Mouse (Mus musculus) hematopoietic stem cell, adult 5-6 weeks (primary cell): Measurements from ENCODE around the gene Gm11034. TPM values are rescaled to one million over a fixed set of nuclear protein-coding genes. Genes with fewer than 3 reads are reported as not detected.

Experiments
- total RNA-seq: library from RNA; stranded (forward); fragments of 172-1452, 232-1000 nt; gene quantifications from 2 replicates; pipeline ENCODE4 v1.2.3, GENCODE M21; 2017

The Gm11034 gene
- total RNA-seq, 1 experiment from 2014 or later: not detected

Other genes with a start within 250 kb of the Gm11034 start
- 1.3 and 3.4 TPM in 2 replicates for gene Cyp4f18, start 204.0 kb downstream of the Gm11034 start, total RNA-seq
- gene Olfr372, start 172.4 kb downstream of the Gm11034 start, total RNA-seq: not detected in 2 replicates
- not detected in 2 replicates for gene Olfr373, start 130.5 kb downstream of the Gm11034 start, total RNA-seq
- gene Olfr374, start 106.6 kb downstream of the Gm11034 start, total RNA-seq: not detected in 2 replicates
- 51.1 and 73.7 TPM in 2 replicates for gene Tpm4, start 78.7 kb downstream of the Gm11034 start, total RNA-seq
- 317 and 486 TPM in 2 replicates for gene Rab8a, start 52.4 kb downstream of the Gm11034 start, total RNA-seq
- gene Hsh2d, start 24.0 kb downstream of the Gm11034 start, total RNA-seq: 10.1 and 14.3 TPM in 2 replicates
- gene Cib3, start 799 bp downstream of the Gm11034 start, total RNA-seq: not detected in 2 replicates
- 67.6 and 81.8 TPM in 2 replicates for gene Fam32a, start 6.1 kb upstream of the Gm11034 start, total RNA-seq
- 70.2 and 79.2 TPM in 2 replicates for gene Ap1m1, start 26.4 kb upstream of the Gm11034 start, total RNA-seq
- gene Gm10282, start 91.6 kb upstream of the Gm11034 start, total RNA-seq: 35.8 and 41.2 TPM in 2 replicates
- gene Klf2, start 105.4 kb upstream of the Gm11034 start, total RNA-seq: 9.4 and 17.1 TPM in 2 replicates
- gene Eps15l1, start 207.8 kb upstream of the Gm11034 start, total RNA-seq: 50.0 and 54.2 TPM in 2 replicates
- 4.0 and 4.6 TPM in 2 replicates for gene Calr3, start 230.2 kb upstream of the Gm11034 start, total RNA-seq
- gene 1700030K09Rik, start 230.2 kb upstream of the Gm11034 start, total RNA-seq: 6.4 and 9.3 TPM in 2 replicates